Mouse (Mus musculus) spleen, postnatal 10 days (tissue): Measurements from ENCODE around the gene Msln.

Experiments used
- DNase-seq, 2 experiments: peaks; one replicate each; pipeline ENCODE4 v3.0.0; 2021 to 2022; ENCODE audit warnings: low spot score in 2 of 2

Gene Msln

GRCm38 (mm10) chr17:25723919-25724318 is 30.3 kb downstream of the Msln start:
- DNase-seq, result no peak

DNA sequence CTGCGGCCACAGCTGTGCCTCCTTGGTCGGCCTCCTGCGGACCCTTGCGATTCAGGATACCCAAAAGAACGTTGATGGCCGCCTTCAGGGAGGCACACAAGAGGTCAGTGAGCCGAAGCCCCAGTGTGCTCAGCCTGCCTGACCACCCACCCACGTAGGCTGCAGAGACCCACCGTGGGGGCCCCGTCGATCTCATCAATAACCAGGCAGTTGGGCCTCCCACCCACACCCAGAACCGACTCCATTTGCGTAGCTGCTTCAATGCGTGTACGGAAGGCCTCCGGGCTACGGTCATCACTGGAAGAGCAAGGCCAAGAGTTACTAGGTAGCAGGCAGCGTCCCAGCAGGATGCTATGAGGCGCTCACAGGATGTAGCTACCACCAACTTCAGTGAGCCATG is 30.7 kb downstream of the Msln start:
- DNase-seq, result no peak

DNA sequence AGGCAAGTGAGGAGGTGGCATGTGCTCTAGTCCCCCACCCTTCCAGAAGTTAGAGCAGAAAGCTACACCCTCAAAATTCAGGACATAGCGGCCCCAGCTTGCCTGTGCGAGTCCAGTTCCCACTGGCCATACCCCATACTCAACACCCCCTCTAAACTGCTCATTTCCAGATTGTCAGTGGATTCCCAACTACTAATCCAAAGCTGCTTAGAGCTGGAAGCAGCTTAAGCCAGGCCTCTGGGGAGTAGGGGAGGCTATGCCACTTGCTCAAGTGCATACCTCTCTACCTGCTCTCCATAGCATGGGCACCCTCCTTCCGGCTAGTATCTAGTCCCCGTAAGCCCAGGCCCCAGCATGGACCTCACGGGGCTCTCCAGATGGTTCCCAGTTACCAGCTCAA is 32.7 kb downstream of the Msln start:
- DNase-seq, result no peak

DNA sequence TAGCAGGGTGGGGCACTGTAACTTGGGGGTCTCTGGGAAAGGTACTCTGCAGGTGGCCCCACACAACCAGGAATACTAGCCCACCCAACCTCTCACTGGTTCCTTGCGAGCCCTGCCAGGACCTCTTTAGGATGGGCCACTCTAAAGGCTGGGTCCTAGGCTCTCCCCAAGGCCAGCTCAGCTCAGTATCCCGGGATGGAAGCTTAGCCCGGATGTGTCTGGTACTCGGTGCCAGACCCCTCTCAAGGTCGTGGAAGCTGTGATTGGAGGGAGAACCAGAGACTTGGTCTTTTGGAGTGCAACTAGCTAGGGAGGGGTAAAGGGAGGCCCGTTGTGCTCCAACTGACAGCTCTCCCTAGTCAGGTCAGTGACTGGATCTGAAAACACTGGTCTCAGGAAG is 36.5 kb downstream of the Msln start:
- DNase-seq, result no peak

DNA sequence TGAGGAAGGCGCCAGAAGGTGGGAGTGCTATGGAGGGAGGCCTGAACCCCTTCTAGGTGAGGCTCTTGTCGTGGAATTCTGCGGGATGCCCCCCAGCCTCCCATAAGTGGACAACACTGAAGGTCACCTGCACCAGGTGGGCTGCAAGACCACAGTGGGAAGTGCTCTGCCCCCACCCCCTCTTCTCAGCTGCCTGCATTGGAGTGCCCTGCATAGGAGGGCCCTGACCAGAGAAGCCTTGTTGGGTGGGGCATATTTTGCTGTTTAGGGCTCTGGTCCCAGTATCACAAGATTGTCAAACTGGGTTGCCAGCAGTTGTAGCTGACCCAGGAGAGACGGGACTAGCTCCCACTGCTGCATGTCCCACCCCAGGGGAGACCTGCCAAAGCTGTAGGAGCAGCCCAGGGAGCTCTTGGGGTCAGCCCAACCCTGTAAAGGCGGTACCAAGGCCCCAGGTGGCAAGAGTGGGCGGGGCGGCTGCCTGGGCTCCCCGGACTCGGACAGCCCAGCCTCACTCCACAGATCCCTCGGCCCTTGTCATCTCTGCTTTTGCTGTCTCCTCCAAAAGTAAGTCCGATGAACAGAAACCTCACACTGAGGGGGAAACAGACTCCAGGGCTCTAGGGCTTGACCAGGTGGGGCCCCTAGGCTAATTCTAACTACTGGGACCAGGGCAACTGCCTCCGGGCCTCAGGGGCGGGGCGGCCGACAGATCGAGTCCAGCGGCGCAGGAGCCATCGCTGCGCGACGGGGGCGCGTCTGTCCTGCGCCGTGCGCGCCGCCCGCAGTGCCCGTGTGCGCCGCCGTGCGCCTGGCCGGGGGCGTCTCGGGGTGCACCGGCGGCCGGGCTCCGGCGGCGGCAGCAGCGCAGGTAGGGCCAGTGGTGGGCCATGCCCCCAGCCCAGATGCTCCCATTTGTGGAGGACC is 37.2 kb downstream of the Msln start, which contains the start of gene Gng13:
Gng13 (plus strand) TSS at position 461 of the 927 bp plus-strand sequence.
- DNase-seq, result no peak

GRCm38 (mm10) chr17:25716130-25716529 is 38.0 kb downstream of the Msln start:
- no peak for DNase-seq

GRCm38 (mm10) chr17:25715627-25716026 is 38.6 kb downstream of the Msln start:
- no peak for DNase-seq

DNA sequence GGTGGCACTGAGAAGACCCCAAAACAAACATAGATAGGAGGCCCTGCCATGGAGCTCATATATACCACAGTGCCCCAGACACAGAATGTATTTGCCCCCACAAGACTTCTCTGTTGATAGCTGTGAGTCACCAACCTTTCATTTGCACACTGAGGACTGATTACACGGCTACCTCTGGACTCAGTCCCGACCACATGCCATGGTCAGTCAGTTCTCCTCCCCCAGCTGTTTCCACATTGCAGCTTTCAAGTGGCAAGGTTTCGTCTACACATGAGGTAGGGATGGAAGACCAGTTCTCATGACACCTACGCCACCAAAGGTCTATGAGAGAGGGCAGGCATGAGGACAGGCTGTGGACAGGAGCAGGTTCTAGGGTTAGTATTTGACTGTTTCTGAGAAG is 43.0 kb downstream of the Msln start:
- no peak for DNase-seq

GRCm38 (mm10) chr17:25709994-25710393 is 44.2 kb downstream of the Msln start:
- no peak for DNase-seq

DNA sequence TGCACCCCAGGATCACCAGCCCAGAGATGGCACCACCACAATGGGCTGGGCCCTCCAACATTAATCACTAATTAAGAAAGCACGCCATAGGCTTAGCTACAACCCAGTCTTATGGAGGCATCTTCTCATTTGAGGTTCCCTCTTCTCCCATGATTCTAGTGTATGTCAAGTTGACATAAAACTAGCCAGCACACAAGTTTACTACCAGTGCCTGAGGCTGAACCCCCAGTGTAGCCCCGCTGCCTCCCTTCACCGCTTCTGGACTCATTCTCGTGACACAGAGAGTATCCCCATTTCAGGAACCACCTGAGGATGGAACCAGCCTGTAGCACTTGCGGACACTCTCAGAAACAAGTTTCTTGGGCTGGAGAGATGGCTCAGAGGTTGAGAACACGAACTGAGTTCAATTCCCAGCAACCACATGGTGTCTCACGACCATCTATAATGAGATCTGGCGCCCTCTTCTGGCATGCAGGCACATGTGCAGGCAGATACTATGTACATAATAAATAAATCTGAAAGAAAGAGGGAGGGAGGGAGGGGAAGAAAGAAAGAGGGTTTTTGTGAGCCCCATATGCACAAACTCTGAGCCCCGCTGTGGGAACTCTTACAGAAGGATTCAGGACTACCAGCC is 53.2 kb downstream of the Msln start:
- DNase-seq, result peak in 1 of 2 experiments; percentile 39
